Mouse (Mus musculus) embryo, embryonic 11.5 days (tissue): ENCODE measurements around the gene Ppfia1.

Experiments used
- DNase-seq: peaks from one replicate; pipeline ENCODE4 v3.0.0-alpha.2; 2012; ENCODE audit warnings: low read depth, low spot score

The Ppfia1 gene

GRCm38 (mm10) chr7:144438811-144439210 lies 114.7 kb downstream of the Ppfia1 start:
- no peak for DNase-seq

GRCm38 (mm10) chr7:144432920-144433319 lies 120.6 kb downstream of the Ppfia1 start:
- no peak for DNase-seq

DNA sequence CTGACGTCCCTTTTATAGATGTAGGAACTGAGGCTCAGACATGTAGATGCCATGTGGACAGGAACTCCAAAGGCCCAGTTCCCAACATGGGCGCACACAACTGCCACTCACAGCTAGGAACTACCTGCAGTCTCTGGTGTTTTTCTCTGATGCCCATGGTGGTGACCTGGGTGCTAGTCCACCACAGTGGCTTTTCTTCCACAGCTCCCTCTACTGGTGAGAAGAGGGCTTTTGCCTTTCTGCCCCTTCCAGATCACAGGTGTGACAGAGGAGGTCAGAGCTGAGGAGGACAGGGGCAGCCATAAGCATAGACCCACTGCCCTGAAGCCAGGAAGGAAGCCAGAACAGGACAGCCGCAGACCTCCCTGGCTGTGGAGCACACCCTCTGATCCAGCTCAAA lies 126.1 kb downstream of the Ppfia1 start:
- DNase-seq, result no peak
